Mouse (Mus musculus): ENCODE measurements around the gene Traf7. TPM values are rescaled to one million over a fixed set of nuclear protein-coding genes. Genes with fewer than 3 reads are reported as not detected.
A peak's percentile ranks its signal among the peaks of the same experiment; 100 is the strongest.

Gene Traf7
- polyA plus RNA-seq, 1 experiment = 12.7 TPM

DNA sequence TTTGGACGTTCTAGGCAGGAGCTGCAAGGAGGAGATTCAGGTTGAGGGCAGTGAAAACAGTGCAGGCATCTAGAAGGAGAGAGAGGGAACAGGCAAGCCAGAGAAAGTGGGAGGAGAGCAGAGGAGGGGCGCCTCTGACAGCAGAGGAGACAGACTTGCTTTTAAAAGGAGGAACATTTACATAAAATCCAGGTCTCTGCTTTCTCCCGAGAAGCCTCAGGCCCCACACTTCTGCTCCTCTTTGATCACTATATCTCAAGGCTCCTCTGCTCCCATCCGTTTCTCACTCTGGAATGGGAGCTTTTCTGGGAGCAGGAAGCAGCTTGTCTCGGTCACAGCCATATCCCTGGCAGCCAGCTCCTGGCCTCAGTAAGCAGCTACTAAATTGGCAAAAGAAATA is 7.6 kb upstream of the Traf7 start:
- TF ChIP-seq GATA1 (IDR thresholded peaks at IDR 0.05; ENCODE audit: low read length) (no peak), TAL1 (IDR thresholded peaks at IDR 0.05; ENCODE audit: low read length) (no peak)
- H3K9me3 ChIP-seq (ENCODE audit: control insufficient read depth, low read length) = no peaks in the 10 kb centered on the region
- peaks cover 7% of the 10 kb centered on the region for H3K36me3 ChIP-seq (ENCODE audit: control insufficient read depth)
- peaks cover 10% of the 10 kb centered on the region; the same call in 1 of the 2 replicates for H3K27me3 ChIP-seq (ENCODE audit: control insufficient read depth)
- H3K4me1 ChIP-seq (ENCODE audit: control insufficient read depth) = peaks cover 33% of the 10 kb centered on the region
- no peak overlapping the region for H3K4me3 ChIP-seq (replicated peaks)

- H3K9me3 ChIP-seq (ENCODE audit: control insufficient read depth, low read length) = no peaks in the 10 kb centered on the region
- H3K4me1 ChIP-seq (ENCODE audit: control insufficient read depth) = peaks cover 44% of the 10 kb centered on the region
- H3K27me3 ChIP-seq (ENCODE audit: control insufficient read depth) = peaks cover 10% of the 10 kb centered on the region; the same call in 1 of the 2 replicates
- peaks cover 17% of the 10 kb centered on the region for H3K36me3 ChIP-seq (ENCODE audit: control insufficient read depth)
- peak within 1 kb of the TSS; percentile 61 for H3K4me3 ChIP-seq (replicated peaks)
- no peak for TF ChIP-seq GATA1 (IDR thresholded peaks at IDR 0.05; ENCODE audit: low read length)
- TF ChIP-seq TAL1 (IDR thresholded peaks at IDR 0.05; ENCODE audit: low read length) = no peak
These were observed 6.5 kb upstream of the Traf7 start, which contains the start of gene Rab26 for GRCm38 (mm10) chr17:24534160-24534718. Gene Rab26, minus strand, starts transcription at chr17:24534210.

GRCm38 (mm10) chr17:24533099-24533992 is 5.6 kb upstream of the Traf7 start:
- TF ChIP-seq GATA1 (IDR thresholded peaks at IDR 0.05; ENCODE audit: low read length) (no peak), TAL1 (IDR thresholded peaks at IDR 0.05; ENCODE audit: low read length) (no peak)
- Histone ChIP-seq H3K27me3 (ENCODE audit: control insufficient read depth) (peaks cover 10% of the 10 kb centered on the region; the same call in 1 of the 2 replicates), H3K4me3 (replicated peaks) (peak overlapping the region; percentile 61), H3K9me3 (ENCODE audit: control insufficient read depth, low read length) (no peaks in the 10 kb centered on the region), H3K36me3 (ENCODE audit: control insufficient read depth) (peaks cover 21% of the 10 kb centered on the region), H3K4me1 (ENCODE audit: control insufficient read depth) (peaks cover 53% of the 10 kb centered on the region)

- Histone ChIP-seq H3K27me3 (ENCODE audit: control insufficient read depth) (peaks cover 10% of the 10 kb centered on the region; the same call in 1 of the 2 replicates), H3K4me1 (ENCODE audit: control insufficient read depth) (peaks cover 58% of the 10 kb centered on the region), H3K36me3 (ENCODE audit: control insufficient read depth) (peaks cover 21% of the 10 kb centered on the region), H3K9me3 (ENCODE audit: control insufficient read depth, low read length) (no peaks in the 10 kb centered on the region), H3K4me3 (replicated peaks) (no peak overlapping the region)
- no peak for TF ChIP-seq TAL1 (IDR thresholded peaks at IDR 0.05; ENCODE audit: low read length)
- TF ChIP-seq GATA1 (IDR thresholded peaks at IDR 0.05; ENCODE audit: low read length) = no peak
These were observed 4.3 kb upstream of the Traf7 start for GRCm38 (mm10) chr17:24532045-24532444.

DNA sequence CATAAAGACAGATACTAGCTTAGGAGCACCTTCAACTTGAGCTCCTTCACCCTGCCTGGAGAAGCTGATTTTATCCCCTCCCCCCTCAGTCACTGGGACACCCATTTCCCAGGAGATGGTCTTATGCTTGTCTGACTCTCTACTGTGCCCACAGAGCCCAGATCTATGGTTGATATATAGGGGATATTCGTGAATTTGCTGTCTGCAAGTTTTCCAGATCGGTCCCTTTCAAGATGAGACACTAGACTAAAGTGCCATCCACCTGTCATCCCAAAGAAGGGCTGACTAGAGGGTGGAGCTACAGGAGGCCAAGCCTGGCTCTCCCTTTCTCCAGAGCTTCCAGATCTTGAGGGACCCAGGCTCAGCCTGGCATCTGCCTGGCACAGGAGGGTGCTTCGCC is 3.3 kb upstream of the Traf7 start:
- Histone ChIP-seq H3K27me3 (ENCODE audit: control insufficient read depth) (peaks cover 4% of the 10 kb centered on the region; the same call in 1 of the 2 replicates), H3K36me3 (ENCODE audit: control insufficient read depth) (peaks cover 25% of the 10 kb centered on the region), H3K4me3 (replicated peaks) (no peak overlapping the region), H3K9me3 (ENCODE audit: control insufficient read depth, low read length) (no peaks in the 10 kb centered on the region), H3K4me1 (ENCODE audit: control insufficient read depth) (peaks cover 67% of the 10 kb centered on the region)
- TF ChIP-seq GATA1 (IDR thresholded peaks at IDR 0.05; ENCODE audit: low read length) = no peak
- no peak for TF ChIP-seq TAL1 (IDR thresholded peaks at IDR 0.05; ENCODE audit: low read length)

- H3K27me3 ChIP-seq (ENCODE audit: control insufficient read depth) = peaks cover 2% of the 10 kb centered on the region; the same call in 1 of the 2 replicates
- TF ChIP-seq TAL1 (IDR thresholded peaks at IDR 0.05; ENCODE audit: low read length) = no peak
- TF ChIP-seq GATA1 (IDR thresholded peaks at IDR 0.05; ENCODE audit: low read length) = no peak
- H3K36me3 ChIP-seq (ENCODE audit: control insufficient read depth) = peaks cover 31% of the 10 kb centered on the region
- peak overlapping the region; percentile 26 for H3K4me3 ChIP-seq (replicated peaks)
- no peaks in the 10 kb centered on the region for H3K9me3 ChIP-seq (ENCODE audit: control insufficient read depth, low read length)
- peaks cover 73% of the 10 kb centered on the region for H3K4me1 ChIP-seq (ENCODE audit: control insufficient read depth)
These were observed 2.8 kb upstream of the Traf7 start for GRCm38 (mm10) chr17:24530361-24531050.

GRCm38 (mm10) chr17:24529883-24530282 is 2.1 kb upstream of the Traf7 start:
- Histone ChIP-seq H3K36me3 (ENCODE audit: control insufficient read depth) (peaks cover 37% of the 10 kb centered on the region), H3K9me3 (ENCODE audit: control insufficient read depth, low read length) (no peaks in the 10 kb centered on the region), H3K27me3 (ENCODE audit: control insufficient read depth) (peaks cover 2% of the 10 kb centered on the region; the same call in 1 of the 2 replicates), H3K4me1 (ENCODE audit: control insufficient read depth) (peaks cover 79% of the 10 kb centered on the region), H3K4me3 (replicated peaks) (peak overlapping the region; percentile 89)
- TF ChIP-seq TAL1 (IDR thresholded peaks at IDR 0.05; ENCODE audit: low read length) (no peak), GATA1 (IDR thresholded peaks at IDR 0.05; ENCODE audit: low read length) (no peak)

DNA sequence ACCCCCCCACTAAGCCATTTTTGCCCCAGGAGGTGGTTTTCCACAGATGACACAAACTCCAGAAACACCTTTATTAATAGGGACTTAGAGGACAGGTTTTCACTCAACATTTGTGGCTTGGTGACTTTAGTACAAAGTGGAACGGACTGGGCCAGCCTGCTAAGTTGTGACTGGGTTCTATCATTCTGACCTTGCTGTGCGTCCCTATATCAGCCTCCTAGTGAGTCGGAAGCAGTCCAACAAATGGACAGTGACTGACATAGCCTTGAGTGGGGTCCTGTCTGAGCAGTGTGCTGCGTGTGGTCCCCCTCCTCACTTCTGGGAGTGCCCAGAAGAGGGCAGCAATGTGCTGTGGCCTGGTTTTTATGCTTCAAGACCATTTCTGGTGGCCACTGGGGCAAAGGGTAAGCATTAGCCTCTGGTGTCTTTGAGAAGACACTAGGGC is 1.3 kb upstream of the Traf7 start:
- peak overlapping the region; percentile 89 for H3K4me3 ChIP-seq (replicated peaks)
- peaks cover 2% of the 10 kb centered on the region; the same call in 1 of the 2 replicates for H3K27me3 ChIP-seq (ENCODE audit: control insufficient read depth)
- H3K36me3 ChIP-seq (ENCODE audit: control insufficient read depth) = peaks cover 42% of the 10 kb centered on the region
- peaks cover 80% of the 10 kb centered on the region for H3K4me1 ChIP-seq (ENCODE audit: control insufficient read depth)
- TF ChIP-seq GATA1 (IDR thresholded peaks at IDR 0.05; ENCODE audit: low read length) (no peak), TAL1 (IDR thresholded peaks at IDR 0.05; ENCODE audit: low read length) (no peak)
- H3K9me3 ChIP-seq (ENCODE audit: control insufficient read depth, low read length) = no peaks in the 10 kb centered on the region

All from erythroblast, embryonic 14.5 days (primary cell).